Mouse (Mus musculus) mouse trophoblast stem cell (cell line): ENCODE measurements at regions not wholly inside any gene's neighbourhood (a gene's known extent, or its start where the extent isn't known, plus 50 kb on each side); places are given as distances from the start of the nearest gene placed in this dataset.

Source experiments
- in situ Hi-C, 2 experiments: fragments of 300-500 bp; cut with MseI, MboI; formaldehyde crosslinking; loops; 2 replicates in 1 of 2; 3 replicates in 1 of 2; pipeline ENCODE4 v1.15.1; 2025

- in situ Hi-C loops = no loop called here
Observed at GRCm38 (mm10) chr11:45174811-45175798, 558.0 kb downstream of the Ebf1 start.

GRCm38 (mm10) chr11:45176971-45177370, 559.9 kb downstream of the Ebf1 start:
- in situ Hi-C loops = no loop called here

- in situ Hi-C loops = no loop called here
Observed at GRCm38 (mm10) chr11:45178036-45178435, 560.9 kb downstream of the Ebf1 start.

- in situ Hi-C loops = no loop called here
Observed at GRCm38 (mm10) chr11:45179019-45179418, 561.9 kb downstream of the Ebf1 start.

DNA sequence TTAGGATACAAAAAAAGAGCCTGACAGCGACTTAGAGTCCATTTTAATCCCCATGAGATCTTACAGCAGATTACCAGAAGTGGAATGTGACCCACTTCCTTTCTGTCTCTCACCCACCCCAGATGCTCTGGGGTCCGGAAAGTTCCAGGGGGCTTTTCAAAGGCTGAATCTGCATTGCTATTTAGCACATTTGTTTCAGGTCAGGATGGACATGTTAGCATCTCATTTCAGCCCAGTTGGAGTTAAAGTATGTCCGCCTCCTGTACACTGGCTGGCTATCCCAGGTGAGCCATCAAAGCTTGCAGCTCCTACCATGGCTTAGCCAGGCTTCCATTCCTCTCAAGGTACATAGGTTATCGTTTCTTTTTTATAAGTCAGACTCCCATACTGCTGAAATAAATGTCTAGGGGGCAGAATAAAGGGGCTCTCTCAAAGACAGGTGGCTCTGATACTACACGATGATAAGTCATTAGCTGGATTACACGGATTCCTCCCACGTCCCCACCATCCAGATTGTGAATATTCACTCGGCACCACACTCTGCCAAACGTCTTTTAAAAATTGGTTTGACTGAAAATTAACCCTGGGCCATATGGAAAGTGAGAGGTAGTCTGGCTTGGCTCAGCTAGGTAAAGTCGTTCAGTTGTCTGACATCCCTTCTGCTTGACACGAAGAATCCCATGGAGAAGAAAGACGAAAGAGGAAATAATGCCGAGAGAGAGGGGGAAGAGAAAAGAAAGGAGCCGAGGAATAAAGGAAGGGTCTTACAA, 573.7 kb downstream of the Ebf1 start:
- in situ Hi-C loops = no loop called here

DNA sequence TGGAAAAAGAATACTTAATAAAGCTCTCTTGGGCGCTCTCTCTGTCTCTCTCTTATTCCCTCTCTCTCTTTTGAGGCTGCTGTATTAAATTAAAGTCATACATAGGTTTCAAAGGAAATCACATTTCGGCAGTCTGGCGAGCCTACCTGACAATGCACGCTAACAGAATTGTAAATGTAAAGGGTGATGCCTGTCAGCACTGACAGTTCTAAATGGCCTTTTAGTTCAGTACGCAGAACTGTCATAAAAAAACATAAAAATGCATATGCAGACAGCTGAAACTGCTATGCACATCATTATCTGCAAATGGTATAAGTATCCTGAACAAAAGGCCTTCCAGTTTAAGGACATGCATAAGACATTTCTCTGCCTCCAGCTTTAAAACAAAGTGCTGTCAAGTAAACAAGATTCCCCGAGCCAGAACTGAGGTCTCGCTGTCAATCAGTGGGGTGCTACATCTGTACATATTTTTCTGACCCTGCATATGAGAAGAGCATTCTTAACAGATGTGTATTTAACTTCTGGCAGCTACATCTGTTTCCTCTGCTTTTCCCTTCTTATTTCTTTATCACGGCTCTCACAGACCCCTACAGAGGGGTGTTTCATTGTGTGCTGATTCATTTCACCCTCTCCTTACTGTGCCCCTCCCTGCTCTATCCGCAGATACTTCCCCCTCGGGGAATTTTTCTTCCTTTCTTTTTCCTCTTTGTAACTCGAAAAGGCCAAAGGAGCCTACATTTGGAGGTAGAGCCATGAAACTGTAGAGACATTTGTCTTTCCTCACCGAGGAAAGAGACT, 574.5 kb downstream of the Ebf1 start:
- in situ Hi-C loops = no loop called here

GRCm38 (mm10) chr11:45193319-45193718, 576.2 kb downstream of the Ebf1 start:
- in situ Hi-C loops = no loop called here

DNA sequence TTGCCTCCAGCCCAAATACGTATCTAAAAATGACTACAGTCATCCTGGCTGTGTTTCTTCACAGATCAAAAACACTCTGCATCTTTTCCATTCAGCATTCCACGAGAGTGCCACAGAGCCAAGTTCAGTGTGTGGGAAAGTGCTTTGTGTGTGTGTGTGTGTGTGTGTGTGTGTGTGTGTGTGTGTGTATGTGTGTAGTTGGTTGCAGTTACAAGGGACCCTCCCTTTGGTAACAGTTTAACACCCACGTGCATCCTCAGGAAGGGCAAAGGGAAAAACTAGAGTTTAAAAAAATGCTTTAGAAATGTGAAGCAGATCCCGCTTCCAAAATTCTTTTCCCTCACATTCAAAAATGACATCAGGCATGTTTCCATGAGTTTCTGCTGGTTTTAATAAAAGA, 582.4 kb downstream of the Ebf1 start:
- in situ Hi-C loops = no loop called here

DNA sequence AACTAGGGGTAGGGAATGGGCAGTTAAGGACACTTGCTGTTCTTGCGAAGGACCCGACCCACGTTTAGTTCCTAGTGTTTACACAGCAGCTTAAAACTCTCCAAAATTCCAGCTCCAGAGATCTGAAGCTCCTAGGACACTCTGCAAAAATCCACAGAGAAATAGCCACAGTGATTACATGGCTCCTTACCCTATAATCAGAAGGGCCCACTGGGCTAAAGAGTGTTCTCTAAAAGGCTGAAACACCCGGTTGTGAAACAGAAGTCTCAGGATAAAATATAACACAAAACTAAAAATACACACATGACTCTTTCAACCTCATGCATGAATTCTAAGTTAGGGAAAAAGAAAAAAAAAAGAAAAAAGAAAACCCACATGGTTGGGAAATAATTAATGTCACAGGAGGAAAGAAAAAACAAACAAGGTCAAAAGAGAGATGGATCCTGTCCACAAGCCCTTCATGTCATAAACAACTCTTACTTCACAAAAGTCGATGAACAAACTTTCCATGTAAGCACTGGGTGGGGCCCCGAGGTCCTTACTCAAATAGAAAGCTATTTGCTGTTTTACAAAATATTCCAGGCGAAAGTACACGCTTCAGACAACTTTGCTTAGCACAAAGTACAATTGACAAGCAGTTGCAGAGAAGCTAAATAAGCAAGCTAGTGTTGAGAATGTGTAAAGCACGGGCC, 583.7 kb downstream of the Ebf1 start:
- in situ Hi-C loops = no loop called here

DNA sequence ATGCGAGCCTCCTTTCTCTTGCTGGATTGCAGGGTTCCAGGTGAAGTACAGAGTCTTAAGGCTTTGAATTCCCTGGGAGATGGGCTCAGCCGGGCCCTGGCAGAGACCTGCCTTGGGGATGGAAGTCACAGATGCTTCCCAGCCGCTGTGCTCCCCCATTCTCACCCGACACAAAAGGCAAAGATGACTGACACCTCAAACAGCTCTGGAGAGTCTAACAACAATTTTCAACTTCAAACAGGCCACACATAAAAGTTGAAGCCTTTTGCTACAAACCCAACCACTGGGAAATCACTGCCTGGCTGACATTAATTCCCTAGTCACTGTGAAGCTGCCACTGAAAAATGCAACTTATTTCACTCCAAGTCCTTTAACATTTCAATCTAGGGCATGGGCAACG, 586.3 kb downstream of the Ebf1 start:
- in situ Hi-C loops = no loop called here

GRCm38 (mm10) chr11:45206611-45207525, 589.8 kb downstream of the Ebf1 start:
- in situ Hi-C loops = no loop called here

GRCm38 (mm10) chr11:45214096-45214495, 597.0 kb downstream of the Ebf1 start:
- in situ Hi-C loops = no loop called here

- in situ Hi-C loops = no loop called here
Observed at GRCm38 (mm10) chr11:45216942-45217474, 599.9 kb downstream of the Ebf1 start.

GRCm38 (mm10) chr11:45219239-45219638, 602.1 kb downstream of the Ebf1 start:
- in situ Hi-C loops = no loop called here

DNA sequence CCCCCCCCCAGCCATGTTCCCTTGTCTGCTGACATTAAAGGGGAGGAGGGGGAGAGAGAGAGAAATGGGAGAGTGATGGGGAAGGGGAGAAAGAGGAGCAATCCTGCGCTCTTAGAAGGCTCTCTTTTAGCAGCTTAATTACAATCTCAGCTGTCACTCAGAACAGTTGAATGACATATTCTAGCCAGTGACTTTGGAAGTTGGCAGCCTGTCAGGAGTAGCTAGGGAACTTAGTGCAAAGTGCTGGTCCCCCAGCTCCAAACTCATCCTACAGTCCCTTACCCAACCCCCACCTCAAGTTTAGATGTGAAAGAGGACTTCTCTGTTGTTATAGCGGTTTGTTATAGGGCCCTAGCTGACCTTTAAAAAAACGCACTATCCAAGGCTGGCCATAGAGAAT, 604.9 kb downstream of the Ebf1 start:
- in situ Hi-C loops = no loop called here

GRCm38 (mm10) chr11:45235476-45236412, 616.1 kb upstream of the Clint1 start:
- in situ Hi-C loops = no loop called here

GRCm38 (mm10) chr11:45237056-45237455, 614.8 kb upstream of the Clint1 start:
- in situ Hi-C loops = no loop called here

DNA sequence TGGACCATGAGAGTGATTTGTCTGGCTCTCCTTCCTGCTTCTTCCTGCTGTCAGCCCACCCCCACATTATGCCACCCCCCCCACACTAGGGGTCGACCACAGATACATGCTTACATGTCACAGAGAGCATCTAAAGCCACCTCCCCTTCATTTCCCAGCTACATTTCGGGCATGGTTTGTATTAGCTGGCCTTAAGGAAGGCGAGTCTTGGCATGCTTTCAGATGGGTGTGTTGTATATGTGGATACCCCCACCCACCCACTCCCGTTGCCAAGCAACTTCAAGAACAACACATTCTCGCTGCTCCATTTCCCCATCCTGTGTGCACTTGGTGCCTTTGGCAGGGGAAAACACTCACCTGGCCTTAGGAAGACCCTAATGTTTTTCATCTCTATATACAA, 612.8 kb upstream of the Clint1 start:
- in situ Hi-C loops = no loop called here

- in situ Hi-C loops = no loop called here
Observed at GRCm38 (mm10) chr11:45240419-45240818, 611.4 kb upstream of the Clint1 start.
